Mouse (Mus musculus) lung, postnatal 0 days (tissue): ENCODE measurements around the gene Nanos2.

Experiments used
- CTCF ChIP-seq: IDR thresholded peaks from 2 replicates; pipeline ENCODE4 v1.5.1; 2016; ENCODE audit warnings: antibody characterized with exemption, mild to moderate bottlenecking
- EP300 ChIP-seq: IDR thresholded peaks from 2 replicates; pipeline ENCODE4 v1.6.1; 2016; ENCODE audit warnings: antibody characterized with exemption, mild to moderate bottlenecking, control low read depth

DNA sequence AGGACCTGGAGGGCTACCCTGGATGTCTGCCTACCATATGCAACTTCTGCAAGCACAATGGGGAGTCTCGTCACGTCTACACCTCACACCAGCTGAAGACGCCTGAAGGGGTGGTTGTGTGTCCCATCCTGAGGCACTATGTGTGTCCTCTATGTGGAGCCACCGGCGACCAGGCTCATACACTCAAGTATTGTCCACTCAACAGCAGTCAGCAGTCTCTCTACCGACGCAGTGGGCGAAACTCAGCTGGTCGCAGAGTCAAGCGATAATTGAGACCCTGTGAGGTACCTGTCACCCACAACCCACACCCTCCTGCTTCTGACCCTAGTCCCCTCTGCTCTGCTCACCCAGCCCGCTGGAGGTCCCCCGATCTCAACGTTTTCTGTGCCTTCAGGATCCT, 547 bp downstream of the Nanos2 start:
- TF ChIP-seq CTCF, result no peak
- TF ChIP-seq EP300, result no peak
